ENCODE assay signal across 26 mouse cellular contexts in the genomic region with DNA sequence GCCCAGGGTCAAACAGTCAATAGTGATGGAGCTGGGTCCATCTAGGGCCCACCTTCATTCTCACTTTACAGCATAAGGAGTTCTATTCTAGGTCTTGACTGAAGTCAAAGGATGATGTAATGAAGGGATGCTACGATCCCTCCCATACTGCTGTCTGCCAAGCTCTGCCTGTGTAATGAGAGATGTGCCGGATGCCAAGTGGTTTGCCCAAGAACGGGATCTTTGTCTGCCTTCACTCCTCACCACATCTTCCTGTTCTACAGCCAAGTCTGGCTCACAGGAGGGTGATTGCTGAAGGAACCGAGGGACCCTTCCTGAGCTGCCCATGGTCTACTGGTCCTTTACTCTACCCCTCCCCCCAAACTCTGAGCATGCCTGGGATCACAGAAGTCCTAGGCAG.
DNase-seq lines count a peak whose midpoint lies in the region; ATAC-seq and TF ChIP-seq lines count a peak whose summit lies in the region.
"Had no signal": no experiment of that assay in that cellular context is flagged by ENCODE, and none has a peak within 500 bp of the region (broad histone marks: within the 10 kb centered on the region; RNA-seq: fewer than 3 reads in every experiment).

No protein-coding gene starts in this region.

- H3K9ac ChIP-seq in forebrain, postnatal 0 days, result no peak overlapping the region
- no peak overlapping the region for H3K9ac ChIP-seq in forebrain, embryonic 13.5 days
- H3K9ac ChIP-seq in midbrain, postnatal 0 days (replicated peaks; ENCODE audit: low read length, poor library complexity, severe bottlenecking), result no peak overlapping the region
- no peak overlapping the region for H3K9ac ChIP-seq in midbrain, embryonic 11.5 days (ENCODE audit: low read length)
- no peak overlapping the region for H3K9ac ChIP-seq in embryonic facial prominence, embryonic 14.5 days (ENCODE audit: low read depth, low read length)
- H3K9ac ChIP-seq: embryonic facial prominence, embryonic 15.5 days; hindbrain, embryonic 13.5 days; limb, embryonic 15.5 days; liver, embryonic 14.5 days; lung, embryonic 15.5 days had no signal

- no peaks in the 10 kb centered on the region for H3K36me3 ChIP-seq in forebrain, postnatal 0 days (ENCODE audit: insufficient read depth)
- H3K36me3 ChIP-seq in forebrain, embryonic 13.5 days (ENCODE audit: poor library complexity, severe bottlenecking), result no peaks in the 10 kb centered on the region
- H3K36me3 ChIP-seq in midbrain, postnatal 0 days (ENCODE audit: insufficient read depth, low read length), result no peaks in the 10 kb centered on the region
- no peaks in the 10 kb centered on the region for H3K36me3 ChIP-seq in midbrain, embryonic 11.5 days (ENCODE audit: control insufficient read depth, insufficient read depth, low read length)
- no peaks in the 10 kb centered on the region for H3K36me3 ChIP-seq in embryonic facial prominence, embryonic 14.5 days (ENCODE audit: control insufficient read depth, insufficient read depth, low read length)
- H3K36me3 ChIP-seq: embryonic facial prominence, embryonic 15.5 days; hindbrain, embryonic 13.5 days; limb, embryonic 15.5 days; lung, embryonic 15.5 days; midbrain, embryonic 10.5 days had no signal

- H3K9me3 ChIP-seq in forebrain, postnatal 0 days (ENCODE audit: low read length), result no peaks in the 10 kb centered on the region
- H3K9me3 ChIP-seq in forebrain, embryonic 13.5 days (replicated peaks), result no peaks in the 10 kb centered on the region
- H3K9me3 ChIP-seq in midbrain, postnatal 0 days (ENCODE audit: low read length), result no peaks in the 10 kb centered on the region
- no peaks in the 10 kb centered on the region for H3K9me3 ChIP-seq in midbrain, embryonic 11.5 days (ENCODE audit: control insufficient read depth, low read length)
- H3K9me3 ChIP-seq in embryonic facial prominence, embryonic 14.5 days (ENCODE audit: control insufficient read depth, low read length), result no peaks in the 10 kb centered on the region
- H3K9me3 ChIP-seq: embryonic facial prominence, embryonic 15.5 days; hindbrain, embryonic 13.5 days; limb, embryonic 15.5 days; lung, embryonic 15.5 days; midbrain, embryonic 10.5 days had no signal

- H3K4me1 ChIP-seq in forebrain, postnatal 0 days (ENCODE audit: insufficient read depth), result peaks cover 4% of the 10 kb centered on the region
- H3K4me1 ChIP-seq in forebrain, embryonic 13.5 days, result peaks cover 18% of the 10 kb centered on the region
- peaks cover 9% of the 10 kb centered on the region for H3K4me1 ChIP-seq in midbrain, postnatal 0 days (ENCODE audit: insufficient read depth, low read length)
- peaks cover 20% of the 10 kb centered on the region for H3K4me1 ChIP-seq in midbrain, embryonic 11.5 days (ENCODE audit: control insufficient read depth, insufficient read depth, low read length)
- peaks cover 24% of the 10 kb centered on the region for H3K4me1 ChIP-seq in embryonic facial prominence, embryonic 14.5 days (ENCODE audit: control insufficient read depth, insufficient read depth, low read length)

- no peak overlapping the region for H3K4me2 ChIP-seq in forebrain, postnatal 0 days (ENCODE audit: low read depth)
- no peak overlapping the region for H3K4me2 ChIP-seq in forebrain, embryonic 13.5 days
- H3K4me2 ChIP-seq in midbrain, postnatal 0 days (ENCODE audit: low read depth, low read length, poor library complexity, severe bottlenecking), result no peak overlapping the region
- H3K4me2 ChIP-seq in midbrain, embryonic 11.5 days, result no peak overlapping the region
- H3K4me2 ChIP-seq in embryonic facial prominence, embryonic 14.5 days (ENCODE audit: low read depth, low read length), result no peak overlapping the region
- H3K4me2 ChIP-seq: embryonic facial prominence, embryonic 15.5 days; heart, embryonic 11.5 days; hindbrain, embryonic 13.5 days; limb, embryonic 15.5 days; lung, embryonic 15.5 days had no signal

- no peak for TF ChIP-seq CTCF in forebrain, postnatal 0 days (IDR thresholded peaks at IDR 0.05; ENCODE audit: low read depth)
- TF ChIP-seq CTCF in midbrain, postnatal 0 days (IDR thresholded peaks at IDR 0.05), result no peak

- DNase-seq in forebrain, postnatal 0 days, result peak; percentile 14
- DNase-seq in midbrain, postnatal 0 days (ENCODE audit: low spot score), result peak; percentile 47
- no peak for DNase-seq in midbrain, embryonic 11.5 days (ENCODE audit: low spot score, missing footprints)
- peak; percentile 44 for DNase-seq in embryonic facial prominence, embryonic 14.5 days (ENCODE audit: low spot score)
- no peak for DNase-seq in right cerebral cortex, adult 18-20 months
- no peak for DNase-seq in cerebellum, postnatal 25 days
- DNase-seq: adrenal gland, postnatal 10 days; cerebellum, adult 11 months; cerebellum, adult 9-11 months; gastrocnemius, adult 2 months; kidney, adult 18-20 months; kidney, postnatal 4 days; left cerebral cortex, postnatal 4 days; thymus, adult 18-20 months; thymus, postnatal 36 days had no signal

- H3K27ac ChIP-seq in forebrain, postnatal 0 days (ENCODE audit: low read depth, low read length), result no peak overlapping the region
- H3K27ac ChIP-seq in forebrain, embryonic 13.5 days, result no peak overlapping the region
- no peak overlapping the region for H3K27ac ChIP-seq in midbrain, postnatal 0 days (ENCODE audit: low read depth, low read length)
- no peak overlapping the region for H3K27ac ChIP-seq in midbrain, embryonic 11.5 days (ENCODE audit: low read depth, low read length)
- no peak overlapping the region for H3K27ac ChIP-seq in embryonic facial prominence, embryonic 14.5 days (replicated peaks; ENCODE audit: low read depth, low read length)
- H3K27ac ChIP-seq: embryonic facial prominence, embryonic 15.5 days; gastrocnemius, adult 2 months; hindbrain, embryonic 13.5 days; left cerebral cortex, adult 2 months; limb, embryonic 15.5 days; liver, embryonic 14.5 days; lung, embryonic 15.5 days; macrophage had no signal

- ATAC-seq in forebrain, postnatal 0 days, result no peak; the same call in 1 of the 2 replicates
- ATAC-seq in forebrain, embryonic 13.5 days, result no peak
- no peak for ATAC-seq in midbrain, postnatal 0 days (ENCODE audit: low FRiP score)
- ATAC-seq in midbrain, embryonic 11.5 days (ENCODE audit: low FRiP score), result no peak
- no peak for ATAC-seq in embryonic facial prominence, embryonic 14.5 days (ENCODE audit: low read depth)
- ATAC-seq: inflammation-experienced regulatory T-cells, adult 6 months had no signal

- H3K27me3 ChIP-seq in forebrain, postnatal 0 days (ENCODE audit: insufficient read depth, low read length), result no peaks in the 10 kb centered on the region
- no peaks in the 10 kb centered on the region for H3K27me3 ChIP-seq in forebrain, embryonic 13.5 days
- H3K27me3 ChIP-seq in midbrain, postnatal 0 days (ENCODE audit: insufficient read depth, low read length), result no peaks in the 10 kb centered on the region; the same call in 1 of the 2 replicates
- H3K27me3 ChIP-seq in midbrain, embryonic 11.5 days (ENCODE audit: control insufficient read depth, insufficient read depth, low read length), result no peaks in the 10 kb centered on the region
- H3K27me3 ChIP-seq in embryonic facial prominence, embryonic 14.5 days (replicated peaks; ENCODE audit: control insufficient read depth, insufficient read depth, low read length), result no peaks in the 10 kb centered on the region
- H3K27me3 ChIP-seq: embryonic facial prominence, embryonic 15.5 days; hindbrain, embryonic 13.5 days; limb, embryonic 15.5 days; lung, embryonic 15.5 days had no signal

- 48% methylated on average over 4 of the region's 4 CpGs for WGBS in forebrain, postnatal 0 days
- WGBS in forebrain, embryonic 13.5 days, result 83% methylated on average over 4 of the region's 4 CpGs
- WGBS in midbrain, postnatal 0 days, result 83% methylated on average over 4 of the region's 4 CpGs
- WGBS in midbrain, embryonic 11.5 days, result 89% methylated on average over 4 of the region's 4 CpGs
- WGBS in embryonic facial prominence, embryonic 14.5 days, result 72% methylated on average over 4 of the region's 4 CpGs

- H3K4me3 ChIP-seq in forebrain, postnatal 0 days (ENCODE audit: low read depth, low read length), result no peak overlapping the region
- no peak overlapping the region for H3K4me3 ChIP-seq in forebrain, embryonic 13.5 days
- H3K4me3 ChIP-seq in midbrain, postnatal 0 days (ENCODE audit: low read depth, low read length), result no peak overlapping the region
- no peak overlapping the region for H3K4me3 ChIP-seq in midbrain, embryonic 11.5 days (ENCODE audit: low read depth, low read length)
- no peak overlapping the region for H3K4me3 ChIP-seq in embryonic facial prominence, embryonic 14.5 days (ENCODE audit: low read depth, low read length)
- H3K4me3 ChIP-seq: embryonic facial prominence, embryonic 15.5 days; gastrocnemius, adult 2 months; hindbrain, embryonic 13.5 days; left cerebral cortex, adult 2 months; limb, embryonic 15.5 days; lung, embryonic 15.5 days; midbrain, embryonic 10.5 days had no signal

Comparison
In these comparisons a context has a peak if more than half of its experiments do, and no peak if none do; other contexts are left out.
1. DNase-seq: peak in forebrain, postnatal 0 days (single experiment), midbrain, postnatal 0 days (single experiment) and embryonic facial prominence, embryonic 14.5 days (single experiment); none in midbrain, embryonic 11.5 days (single experiment), right cerebral cortex, adult 18-20 months (single experiment) and cerebellum, postnatal 25 days (0 of 2).